Mouse (Mus musculus) myocyte (in vitro differentiated cells): ENCODE measurements around the gene Cd164. TPM values are rescaled to one million over a fixed set of nuclear protein-coding genes. Genes with fewer than 3 reads are reported as not detected.

Experiments used
- H3K27me3 ChIP-seq: one replicate; pipeline ENCODE4 v1.6.1; 2011; ENCODE audit not compliant: control insufficient read depth, insufficient read depth, insufficient read length
- H3K36me3 ChIP-seq: one replicate; pipeline ENCODE4 v1.6.1; 2011; ENCODE audit not compliant: control insufficient read depth, insufficient read depth
- H3K4me2 ChIP-seq: one replicate; pipeline ENCODE4 v1.6.1; 2011; ENCODE audit warnings: low read depth, control low read depth
- H3K4me3 ChIP-seq: one replicate; pipeline ENCODE4 v1.5.1; 2011; ENCODE audit warnings: mild to moderate bottlenecking, control low read depth, moderate library complexity
- H3K79me2 ChIP-seq: one replicate; pipeline ENCODE4 v1.6.1; 2011; ENCODE audit not compliant: control insufficient read depth, insufficient read depth
- H3ac ChIP-seq: one replicate; pipeline ENCODE4 v1.6.1; 2011; ENCODE audit not compliant: control insufficient read depth, insufficient read length
- CEBPB ChIP-seq: IDR thresholded peaks from 2 replicates; pipeline ENCODE4 v1.6.1; 2011; ENCODE audit warnings: mild to moderate bottlenecking, moderate library complexity; ENCODE audit not compliant: poor library complexity, insufficient read depth, severe bottlenecking
- E2F4 ChIP-seq: IDR thresholded peaks from one replicate; pipeline ENCODE4 v1.6.1; 2011; ENCODE audit warnings: mild to moderate bottlenecking, control low read depth, moderate library complexity; ENCODE audit not compliant: insufficient read depth
- MAX ChIP-seq: IDR thresholded peaks from one replicate; pipeline ENCODE4 v1.6.1; 2011; ENCODE audit warnings: low read depth, mild to moderate bottlenecking, control low read depth
- MYOD1 ChIP-seq, 3 experiments: IDR thresholded peaks; one replicate each; pipeline ENCODE4 v1.6.1; 2011; ENCODE audit warnings: control low read depth in 2 of 3, low read depth in 2 of 3, mild to moderate bottlenecking in 2 of 3, moderate library complexity in 1 of 3; ENCODE audit not compliant: insufficient read length in 2 of 3, control insufficient read depth in 1 of 3
- MYOG ChIP-seq, 3 experiments: IDR thresholded peaks; one replicate each; pipeline ENCODE4 v1.6.1; 2011; ENCODE audit warnings: control low read depth in 2 of 3, low read depth in 2 of 3, mild to moderate bottlenecking in 2 of 3; ENCODE audit not compliant: insufficient read length in 2 of 3, control insufficient read depth in 1 of 3, insufficient read depth in 1 of 3
- POLR2A ChIP-seq: IDR thresholded peaks from one replicate; pipeline ENCODE4 v1.6.1; 2011; ENCODE audit warnings: low read depth, mild to moderate bottlenecking, control low read depth, moderate library complexity; ENCODE audit not compliant: insufficient read length
- POLR2AphosphoS2 ChIP-seq: IDR thresholded peaks from one replicate; pipeline ENCODE4 v1.6.1; 2011; ENCODE audit warnings: low read depth, control low read depth; ENCODE audit not compliant: insufficient read length
- REST ChIP-seq: IDR thresholded peaks from one replicate; pipeline ENCODE4 v1.6.1; 2011; ENCODE audit warnings: mild to moderate bottlenecking, control low read depth, moderate library complexity; ENCODE audit not compliant: insufficient read depth, insufficient read length
- SRF ChIP-seq: IDR thresholded peaks from one replicate; pipeline ENCODE4 v1.6.1; 2011; ENCODE audit warnings: low read depth; ENCODE audit not compliant: control insufficient read depth, insufficient read length
- TCF12 ChIP-seq: IDR thresholded peaks from one replicate; pipeline ENCODE4 v1.6.1; 2011; ENCODE audit warnings: mild to moderate bottlenecking, control low read depth; ENCODE audit not compliant: poor library complexity, insufficient read depth, severe bottlenecking
- TCF3 ChIP-seq: IDR thresholded peaks from one replicate; pipeline ENCODE4 v1.6.1; 2011; ENCODE audit warnings: low read depth, control low read depth; ENCODE audit not compliant: insufficient read length
- USF1 ChIP-seq: IDR thresholded peaks from one replicate; pipeline ENCODE4 v1.6.1; 2011; ENCODE audit warnings: low read depth, mild to moderate bottlenecking, control low read depth, moderate library complexity
- polyA plus RNA-seq: library from polyadenylated mRNA; unstranded; fragments of >200 nt; fragmentation: generic; extraction: Trizol; gene quantifications from one replicate; pipeline ENCODE4 v1.2.1, GENCODE M21; 2012; ENCODE audit warnings: missing spikeins

Gene Cd164
- polyA plus RNA-seq, 1 experiment = 203 TPM

GRCm38 (mm10) chr10:41538986-41539385 lies 19.8 kb downstream of the Cd164 start:
- Histone ChIP-seq H3K36me3 (peaks cover 21% of the 10 kb centered on the region), H3K4me2 (no peak overlapping the region), H3K79me2 (no peaks in the 10 kb centered on the region), H3K4me3 (no peak overlapping the region), H3K27me3 (no peaks in the 10 kb centered on the region), H3ac (no peak overlapping the region)
- TF ChIP-seq CEBPB (no peak), MAX (no peak), USF1 (no peak), POLR2A (no peak), E2F4 (no peak), TCF12 (no peak), TCF3 (no peak), MYOD1 (IDR thresholded peaks at IDR 0.05; ENCODE audit: control insufficient read depth in 1 of 3, insufficient read length in 2 of 3, low read depth in 2 of 3) (no peak), REST (no peak), SRF (no peak), POLR2AphosphoS2 (no peak), MYOG (IDR thresholded peaks at IDR 0.05; ENCODE audit: control insufficient read depth in 1 of 3, insufficient read depth in 1 of 3, insufficient read length in 2 of 3, low read depth in 2 of 3) (no peak)

GRCm38 (mm10) chr10:41542057-41542456 lies 22.8 kb downstream of the Cd164 start:
- H3K79me2 ChIP-seq = no peaks in the 10 kb centered on the region
- H3ac ChIP-seq = no peak overlapping the region
- peaks cover 5% of the 10 kb centered on the region for H3K36me3 ChIP-seq
- TF ChIP-seq TCF12 = no peak
- no peak for TF ChIP-seq POLR2AphosphoS2
- no peak for TF ChIP-seq E2F4
- no peak for TF ChIP-seq SRF
- TF ChIP-seq MAX = no peak
- TF ChIP-seq POLR2A = no peak
- no peaks in the 10 kb centered on the region for H3K27me3 ChIP-seq
- H3K4me3 ChIP-seq = no peak overlapping the region
- no peak overlapping the region for H3K4me2 ChIP-seq

GRCm38 (mm10) chr10:41543439-41543838 lies 24.2 kb downstream of the Cd164 start:
- Histone ChIP-seq H3ac (no peak overlapping the region), H3K36me3 (peaks cover 5% of the 10 kb centered on the region), H3K27me3 (no peaks in the 10 kb centered on the region), H3K4me2 (no peak overlapping the region), H3K4me3 (no peak overlapping the region), H3K79me2 (no peaks in the 10 kb centered on the region)
- peak; percentile 33; the same call in 1 of the 2 replicates for TF ChIP-seq CEBPB
- no peak for TF ChIP-seq SRF
- no peak for TF ChIP-seq MYOD1 (IDR thresholded peaks at IDR 0.05; ENCODE audit: control insufficient read depth in 1 of 3, insufficient read length in 2 of 3, low read depth in 2 of 3)

- H3K79me2 ChIP-seq = no peaks in the 10 kb centered on the region
- no peak for TF ChIP-seq MAX
- peak overlapping the region; percentile 58 for H3K4me2 ChIP-seq
- H3K36me3 ChIP-seq = peaks cover 5% of the 10 kb centered on the region
- H3ac ChIP-seq = no peak overlapping the region
- no peaks in the 10 kb centered on the region for H3K27me3 ChIP-seq
- H3K4me3 ChIP-seq = no peak overlapping the region
Observed at GRCm38 (mm10) chr10:41543844-41544243, 24.6 kb downstream of the Cd164 start.

GRCm38 (mm10) chr10:41544481-41545190 lies 25.4 kb downstream of the Cd164 start:
- peaks cover 3% of the 10 kb centered on the region for H3K36me3 ChIP-seq
- H3K27me3 ChIP-seq = no peaks in the 10 kb centered on the region
- H3K4me3 ChIP-seq = no peak overlapping the region
- H3K4me2 ChIP-seq = peak overlapping the region; percentile 58
- H3K79me2 ChIP-seq = no peaks in the 10 kb centered on the region
- H3ac ChIP-seq = no peak overlapping the region
- TF ChIP-seq MYOG (IDR thresholded peaks at IDR 0.05; ENCODE audit: control insufficient read depth in 1 of 3, insufficient read depth in 1 of 3, insufficient read length in 2 of 3, low read depth in 2 of 3) = peak; percentile 41 to 95 (median 94)
- TF ChIP-seq MYOD1 (IDR thresholded peaks at IDR 0.05; ENCODE audit: control insufficient read depth in 1 of 3, insufficient read length in 2 of 3, low read depth in 2 of 3) = peak; percentile 86 to 93 (median 88)
- no peak for TF ChIP-seq POLR2A
- no peak for TF ChIP-seq REST
- TF ChIP-seq TCF3 = peak; percentile 82
- no peak for TF ChIP-seq CEBPB
- TF ChIP-seq TCF12 = peak; percentile 88
